Mouse (Mus musculus) yolk sac, embryonic 10.5 days (tissue): ENCODE results near the gene Klk15.
"Not testable (repeated sequence)": the region's sequence is repeated elsewhere in the genome, so short reads cannot be mapped to it uniquely, and the experiment has no call there.

Experiments
- DNase-seq: peaks from one replicate; pipeline ENCODE4 v3.0.0-alpha.2; 2017; ENCODE audit warnings: low spot score

Gene Klk15

DNA sequence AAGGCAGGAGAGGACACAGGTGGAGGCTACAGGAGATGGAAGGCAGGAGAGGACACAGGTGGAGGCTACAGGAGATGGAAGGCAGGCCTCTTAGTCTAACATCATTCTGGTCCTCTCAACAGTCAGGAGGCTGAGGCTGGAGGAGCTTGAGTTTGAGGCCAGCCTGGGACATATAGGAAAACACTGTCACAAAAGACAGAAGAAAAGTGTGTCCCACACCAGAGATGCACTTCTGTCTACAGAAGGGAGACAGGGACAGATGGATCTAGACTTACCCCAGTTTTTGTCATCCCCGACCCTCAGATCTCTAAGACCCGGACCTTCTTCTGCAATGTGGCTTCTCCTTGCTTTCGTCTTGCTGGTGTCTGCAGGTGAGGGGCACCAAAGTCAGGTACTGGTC is at the start of gene Klk15:
Gene Klk15 (plus strand): TSS at position 301 of the 400 bp plus-strand sequence.
- no peak for DNase-seq

DNA sequence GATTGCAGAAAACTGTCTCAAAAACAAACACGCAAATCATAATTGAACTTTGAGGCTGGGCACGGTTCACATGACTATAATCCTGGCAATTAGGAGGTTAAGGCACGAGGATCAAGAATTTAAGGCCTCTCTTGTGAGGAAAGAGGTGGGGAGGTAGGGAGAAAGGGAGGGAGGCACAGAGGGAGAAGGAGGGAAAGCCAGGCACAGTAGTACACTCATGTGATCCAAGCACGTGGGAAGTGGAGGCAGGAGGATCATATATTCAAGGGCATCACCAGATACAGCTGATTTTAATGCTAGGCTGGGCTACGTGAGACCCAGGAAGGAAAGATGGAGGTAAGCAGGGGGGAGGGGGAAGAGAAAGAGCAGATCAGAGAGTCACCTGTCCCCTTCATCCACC is 42.2 kb upstream of the Klk15 start:
- DNase-seq, result no peak

- DNase-seq, result no peak
Measured at GRCm38 (mm10) chr7:43891788-43892187, 41.8 kb upstream of the Klk15 start.

DNA sequence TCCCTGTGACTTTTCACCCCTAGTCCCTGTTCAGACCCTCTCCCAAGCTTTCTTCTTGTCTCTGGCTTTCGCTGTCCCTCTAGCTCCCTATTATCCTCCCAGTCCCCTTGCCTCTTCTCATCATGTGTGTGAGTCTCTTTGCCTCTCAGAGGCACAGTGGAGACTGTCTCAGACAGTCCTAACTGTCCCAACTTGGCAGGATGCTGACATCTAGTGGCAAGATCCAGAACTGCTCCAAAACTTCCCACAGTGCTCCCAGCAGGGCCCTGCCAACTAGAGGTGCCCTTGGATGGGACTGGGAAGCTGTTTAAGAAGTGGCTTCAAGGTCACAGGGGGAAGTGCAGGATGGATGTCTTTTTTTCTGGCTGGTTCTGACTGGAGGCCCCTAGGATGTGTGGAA is 38.7 kb upstream of the Klk15 start:
- peak; percentile 61 for DNase-seq

- no peak for DNase-seq
Measured at GRCm38 (mm10) chr7:43914821-43915220, 18.7 kb upstream of the Klk15 start.

DNA sequence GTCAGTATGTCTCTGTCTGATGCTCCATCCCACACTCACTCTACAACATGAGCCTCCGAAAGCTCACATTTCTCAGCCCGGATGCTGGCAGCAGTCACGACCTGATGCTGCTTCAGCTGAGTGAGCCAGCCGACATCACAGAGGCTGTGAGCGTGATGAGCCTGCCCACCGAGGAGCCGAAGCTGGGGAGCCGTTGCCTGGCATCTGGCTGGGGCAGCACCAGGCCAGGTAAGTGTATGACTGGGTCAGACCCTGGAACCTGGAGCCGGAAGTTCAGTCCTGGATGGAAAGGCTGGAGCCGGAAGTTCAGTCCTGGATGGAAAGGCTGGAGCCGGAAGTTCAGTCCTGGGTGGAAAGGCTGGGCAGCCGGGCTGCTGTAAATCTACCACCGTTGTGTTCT is 15.1 kb upstream of the Klk15 start:
- DNase-seq, result no peak

DNA sequence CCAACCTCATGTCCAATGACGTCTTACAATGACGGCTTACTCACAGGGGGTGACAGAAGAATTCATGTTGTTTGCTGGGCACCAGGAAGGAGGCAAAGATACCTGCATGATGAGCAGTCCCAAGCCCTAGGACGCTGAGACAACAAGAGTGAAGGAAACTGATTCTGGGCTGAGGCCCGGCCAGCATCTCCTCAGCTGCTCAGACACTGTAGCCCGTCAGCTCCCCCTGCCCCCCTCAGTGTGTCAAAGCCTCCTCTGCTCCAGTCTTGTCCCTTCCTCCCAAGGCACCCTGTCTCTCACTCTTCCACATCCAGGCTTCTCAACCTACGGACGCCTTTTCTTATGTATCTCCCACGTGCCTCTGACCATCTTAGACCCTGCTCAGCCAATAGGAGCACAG is 14.7 kb upstream of the Klk15 start:
- DNase-seq, result no peak

DNA sequence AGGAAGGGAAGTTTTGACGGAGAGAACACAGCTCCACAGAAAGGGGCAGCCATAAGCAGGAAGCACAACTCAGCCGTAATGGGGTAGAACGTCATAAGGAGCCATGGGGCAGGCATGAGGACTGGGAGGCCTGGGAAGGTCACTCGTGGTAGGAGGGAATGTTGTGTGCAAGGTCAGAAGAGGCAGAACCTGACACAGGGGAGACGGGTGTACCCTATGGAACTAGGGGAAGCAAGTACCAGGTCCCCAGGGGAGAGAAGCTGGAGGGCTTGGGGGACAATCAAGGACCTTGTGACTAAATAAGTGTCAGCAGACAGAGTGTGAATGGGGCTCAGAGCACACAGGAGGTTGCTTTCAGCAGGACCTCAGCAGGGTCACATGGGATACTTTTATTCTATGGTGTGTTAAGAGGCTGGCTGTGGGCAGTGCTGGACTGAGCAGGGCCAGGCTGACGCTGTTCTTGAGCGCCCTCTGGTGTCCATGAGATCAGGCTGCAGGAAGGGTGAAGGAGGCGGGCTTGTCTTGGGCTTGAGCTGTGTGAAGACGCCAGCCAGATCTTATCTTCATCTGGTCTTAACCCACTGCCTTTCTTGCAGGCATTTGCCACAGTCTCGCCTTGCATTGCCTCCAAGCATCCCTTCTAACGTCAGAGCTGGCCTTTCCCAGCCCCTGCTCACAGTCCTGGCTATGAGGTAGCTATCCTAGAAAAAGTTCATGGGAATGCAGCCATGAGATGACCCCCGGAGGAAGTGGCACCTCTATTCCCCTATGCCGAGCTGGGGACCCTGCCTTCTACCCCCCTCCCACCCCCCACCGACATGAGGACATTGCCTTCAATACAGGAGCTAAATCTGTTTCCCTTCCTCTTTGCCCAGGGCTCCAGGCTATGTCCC is 13.7 kb upstream of the Klk15 start:
- DNase-seq, result peak; percentile 33

GRCm38 (mm10) chr7:43920582-43920981 is 13.0 kb upstream of the Klk15 start:
- no peak for DNase-seq

- no peak for DNase-seq
Measured at GRCm38 (mm10) chr7:43921087-43921486, 12.5 kb upstream of the Klk15 start.

- no peak for DNase-seq
Measured at GRCm38 (mm10) chr7:43921941-43922340, 11.6 kb upstream of the Klk15 start.

GRCm38 (mm10) chr7:43925985-43926384 is 7.6 kb upstream of the Klk15 start:
- DNase-seq, result no peak

GRCm38 (mm10) chr7:43928521-43928920 is 5.0 kb upstream of the Klk15 start:
- no peak for DNase-seq

DNA sequence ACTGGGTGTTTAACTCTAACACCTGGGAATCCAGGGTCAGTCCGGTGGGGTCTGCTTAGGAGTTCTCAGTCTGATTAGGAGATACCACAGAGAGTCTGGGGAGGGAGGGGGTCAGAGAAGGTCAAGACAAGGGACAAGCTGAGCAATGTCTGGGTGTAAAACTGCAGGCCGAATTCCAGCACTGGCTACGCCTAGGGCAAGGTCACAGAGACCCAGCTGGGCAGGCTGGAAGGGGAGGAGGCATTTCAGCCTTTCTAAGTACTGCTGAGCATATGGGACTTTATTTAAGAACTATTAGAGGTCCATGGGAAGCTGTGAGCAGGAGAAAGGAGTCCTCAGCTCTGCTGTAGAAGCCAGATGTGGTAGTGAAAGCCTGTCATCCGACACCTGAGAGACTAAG is 1.2 kb upstream of the Klk15 start:
- DNase-seq, result no peak

- no peak for DNase-seq
Measured at GRCm38 (mm10) chr7:43934747-43935146, 1.2 kb downstream of the Klk15 start.

DNA sequence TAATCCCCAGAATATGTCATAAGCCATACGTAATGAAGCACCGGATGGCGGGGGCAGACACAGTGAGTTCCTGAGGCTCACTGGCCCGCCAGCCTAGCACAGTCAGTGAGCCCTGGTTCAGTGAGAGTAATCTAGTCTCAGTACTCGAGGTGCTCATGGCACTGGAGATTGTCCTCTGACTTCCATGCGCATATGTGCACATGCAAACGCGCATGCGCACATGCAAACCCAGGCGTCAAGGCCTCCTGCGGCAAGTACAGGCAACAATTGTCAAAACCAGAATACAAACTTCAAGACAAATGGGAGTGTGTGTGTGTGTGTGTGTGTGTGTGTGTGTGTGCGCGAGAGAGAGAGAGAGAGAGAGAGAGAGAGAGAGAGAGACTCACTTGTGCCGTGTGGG is 3.0 kb downstream of the Klk15 start:
- DNase-seq, result no peak

DNA sequence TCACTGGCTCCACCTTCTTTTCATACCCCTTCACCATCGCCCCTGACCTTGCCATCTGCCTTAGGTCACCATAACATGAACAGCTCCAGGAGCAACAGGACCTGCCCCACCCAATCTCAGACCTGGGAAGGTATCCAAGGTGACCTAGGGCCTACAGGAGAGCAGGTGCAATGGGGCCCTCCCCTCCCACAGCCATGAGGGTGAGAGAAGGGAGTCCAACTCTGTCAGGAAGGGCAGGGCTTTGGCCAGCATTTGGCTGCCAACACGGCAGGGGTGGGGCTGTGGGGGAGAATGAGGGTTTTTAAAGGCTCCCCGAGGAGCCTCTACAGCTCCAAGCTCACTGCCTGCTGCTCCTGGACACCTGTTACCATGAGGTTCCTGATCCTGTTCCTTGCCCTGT is 8.8 kb downstream of the Klk15 start:
- DNase-seq, result not testable (repeated sequence)

GRCm38 (mm10) chr7:43944727-43945264 is 11.3 kb downstream of the Klk15 start:
- no peak for DNase-seq

- no peak for DNase-seq
Measured at GRCm38 (mm10) chr7:43950364-43950763, 16.8 kb downstream of the Klk15 start, which contains the start of gene Klk1b8. Klk1b8 (plus strand) TSS chr7:43950664.

- DNase-seq, result no peak
Measured at GRCm38 (mm10) chr7:43952703-43953102, 19.2 kb downstream of the Klk15 start.

GRCm38 (mm10) chr7:43966451-43966850 is 32.9 kb downstream of the Klk15 start, which contains the start of gene Klk1b1:
Klk1b1 (plus strand) TSS chr7:43966751.
- DNase-seq, result no peak

- DNase-seq, result no peak
Measured at GRCm38 (mm10) chr7:43967058-43967457, 33.5 kb downstream of the Klk15 start.

GRCm38 (mm10) chr7:43967612-43968011 is 34.1 kb downstream of the Klk15 start:
- no peak for DNase-seq

DNA sequence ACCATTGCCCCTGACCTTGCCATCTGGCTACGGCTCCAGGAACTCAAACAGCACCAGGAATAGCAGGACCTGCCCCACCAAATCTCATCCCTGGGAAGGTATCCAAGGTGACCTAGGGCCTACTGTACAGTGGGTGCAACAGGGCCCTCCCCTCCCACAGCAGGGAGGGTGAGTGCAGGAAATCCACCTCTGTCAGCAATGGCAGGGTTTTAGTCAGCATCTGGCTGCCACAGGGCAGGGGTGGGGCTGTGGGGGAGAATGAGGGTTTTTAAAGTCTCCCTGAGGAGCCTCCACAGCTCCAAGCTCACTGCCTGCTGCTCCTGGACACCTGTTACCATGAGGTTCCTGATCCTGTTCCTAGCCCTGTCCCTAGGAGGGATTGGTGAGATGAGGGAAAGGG is 42.2 kb downstream of the Klk15 start, which contains the start of gene Klk1b9:
Gene Klk1b9 (plus strand): TSS at position 301 of the 400 bp plus-strand sequence.
- not testable (repeated sequence) for DNase-seq
